Mouse (Mus musculus) hindbrain, embryonic 12.5 days (tissue): Measurements from ENCODE around the gene Clasp2. TPM values are rescaled to one million over a fixed set of nuclear protein-coding genes. Genes with fewer than 3 reads are reported as not detected.
A peak's percentile ranks its signal among the peaks of the same experiment; 100 is the strongest.

Experiments used
- ATAC-seq: fragments of 200-750 bp; cut with Nextera tagmentation; 2 replicates; pipeline ENCODE4 v1.8.0; 2017; ENCODE audit warnings: moderate TSS enrichment; ENCODE audit not compliant: low FRiP score
- H3K27ac ChIP-seq: fragments of 300-500 bp; sonication (generic); 2 replicates; pipeline ENCODE4 v1.5.1; 2016; ENCODE audit warnings: mild to moderate bottlenecking
- H3K27me3 ChIP-seq: fragments of 300-500 bp; sonication (generic); 2 replicates; pipeline ENCODE4 v1.6.1; 2016; ENCODE audit warnings: mild to moderate bottlenecking
- H3K36me3 ChIP-seq: fragments of 300-500 bp; sonication (generic); 2 replicates; pipeline ENCODE4 v1.6.1; 2016; ENCODE audit warnings: mild to moderate bottlenecking
- H3K4me1 ChIP-seq: fragments of 300-500 bp; sonication (generic); 2 replicates; pipeline ENCODE4 v1.6.1; 2016
- H3K4me2 ChIP-seq: fragments of 300-500 bp; sonication (generic); replicated peaks from 2 replicates; pipeline ENCODE4 v1.6.1; 2016; ENCODE audit warnings: mild to moderate bottlenecking
- H3K4me3 ChIP-seq: fragments of 300-500 bp; sonication (generic); 2 replicates; pipeline ENCODE4 v1.5.1; 2016; ENCODE audit warnings: mild to moderate bottlenecking
- H3K9ac ChIP-seq: fragments of 300-500 bp; sonication (generic); 2 replicates; pipeline ENCODE4 v1.6.1; 2016; ENCODE audit warnings: mild to moderate bottlenecking, moderate library complexity
- H3K9me3 ChIP-seq: fragments of 300-500 bp; sonication (generic); replicated peaks from 2 replicates; pipeline ENCODE4 v1.6.1; 2016; ENCODE audit warnings: mild to moderate bottlenecking
- WGBS: fragments of 180-500 bp; shearing (Covaris S2); methylation state at CpG from one replicate; pipeline ENCODE4 v1.1.7; 2016; 5-methylcytosine and 5-hydroxymethylcytosine counted together
- polyA plus RNA-seq: library from polyadenylated mRNA; unstranded; fragments of >200 nt; fragmentation: Nextera tagmentation; extraction: Ambion mirVana; gene quantifications from 2 replicates; pipeline ENCODE4 v1.2.1, GENCODE M21; 2016

The Clasp2 gene
- polyA plus RNA-seq, 1 experiment from 2014 or later: 84.5 TPM

GRCm38 (mm10) chr9:113802734-113803133, 61.5 kb downstream of the Clasp2 start:
- no peak overlapping the region for H3K4me3 ChIP-seq
- WGBS: 58% methylated on average over 3 of the region's 3 CpGs
- H3K36me3 ChIP-seq: no peaks in the 10 kb centered on the region
- no peak overlapping the region for H3K27ac ChIP-seq
- ATAC-seq: no peak
- H3K9me3 ChIP-seq: no peaks in the 10 kb centered on the region
- H3K4me1 ChIP-seq: peaks cover 2% of the 10 kb centered on the region; the same call in 1 of the 2 replicates
- H3K4me2 ChIP-seq: no peak overlapping the region
- H3K9ac ChIP-seq: no peak overlapping the region
- H3K27me3 ChIP-seq: no peaks in the 10 kb centered on the region

GRCm38 (mm10) chr9:113803751-113804150, 62.5 kb downstream of the Clasp2 start:
- Histone ChIP-seq H3K27me3 (no peaks in the 10 kb centered on the region), H3K9ac (no peak overlapping the region), H3K4me1 (peaks cover 2% of the 10 kb centered on the region; the same call in 1 of the 2 replicates), H3K9me3 (no peaks in the 10 kb centered on the region), H3K4me3 (no peak overlapping the region), H3K36me3 (no peaks in the 10 kb centered on the region), H3K4me2 (no peak overlapping the region), H3K27ac (no peak overlapping the region)
- no peak for ATAC-seq
- WGBS: 86% methylated on average over 2 of the region's 2 CpGs

- no peak for ATAC-seq
- Histone ChIP-seq H3K4me3 (no peak overlapping the region), H3K27me3 (no peaks in the 10 kb centered on the region), H3K4me1 (peaks cover 2% of the 10 kb centered on the region; the same call in 1 of the 2 replicates), H3K9ac (no peak overlapping the region), H3K27ac (no peak overlapping the region), H3K4me2 (no peak overlapping the region), H3K36me3 (no peaks in the 10 kb centered on the region), H3K9me3 (no peaks in the 10 kb centered on the region)
- 97% methylated on average over 1 of the region's 1 CpGs for WGBS
Measured at GRCm38 (mm10) chr9:113805359-113805758, 64.1 kb downstream of the Clasp2 start.

GRCm38 (mm10) chr9:113811327-113811726, 70.1 kb downstream of the Clasp2 start:
- Histone ChIP-seq H3K36me3 (no peaks in the 10 kb centered on the region), H3K27me3 (no peaks in the 10 kb centered on the region), H3K9me3 (no peaks in the 10 kb centered on the region), H3K4me2 (peak overlapping the region; percentile 45; the same call in 1 of the 2 replicates), H3K4me1 (peaks cover 12% of the 10 kb centered on the region; the same call in 1 of the 2 replicates), H3K27ac (no peak overlapping the region), H3K9ac (no peak overlapping the region), H3K4me3 (no peak overlapping the region)
- ATAC-seq: no peak
- WGBS: 58% methylated on average over 1 of the region's 1 CpGs

- Histone ChIP-seq H3K27ac (peak overlapping the region; percentile 87), H3K4me3 (peak overlapping the region; percentile 34), H3K9ac (peak overlapping the region; percentile 45; the same call in 1 of the 2 replicates), H3K4me2 (peak overlapping the region; percentile 45), H3K9me3 (no peaks in the 10 kb centered on the region), H3K4me1 (peaks cover 12% of the 10 kb centered on the region; the same call in 1 of the 2 replicates), H3K36me3 (no peaks in the 10 kb centered on the region), H3K27me3 (no peaks in the 10 kb centered on the region)
- WGBS: 39% methylated on average over 9 of the region's 9 CpGs
- peak; percentile 92 for ATAC-seq
Measured at GRCm38 (mm10) chr9:113811957-113812670, 70.8 kb downstream of the Clasp2 start.

- WGBS: 66% methylated on average over 4 of the region's 4 CpGs
- H3K9ac ChIP-seq: peak overlapping the region; percentile 32; the same call in 1 of the 2 replicates
- ATAC-seq: peak; percentile 30; the same call in 1 of the 2 replicates
Measured at GRCm38 (mm10) chr9:113812671-113813001, 71.4 kb downstream of the Clasp2 start.

GRCm38 (mm10) chr9:113813086-113813485, 71.8 kb downstream of the Clasp2 start:
- Histone ChIP-seq H3K27me3 (no peaks in the 10 kb centered on the region), H3K27ac (0 out of 2 replicates have a peak overlapping the region, but pooled peaks have one; percentile 30), H3K9ac (peak overlapping the region; percentile 61), H3K4me3 (peak overlapping the region; percentile 28), H3K4me1 (peaks cover 12% of the 10 kb centered on the region; the same call in 1 of the 2 replicates), H3K36me3 (no peaks in the 10 kb centered on the region), H3K4me2 (peak overlapping the region; percentile 46), H3K9me3 (no peaks in the 10 kb centered on the region)
- no peak for ATAC-seq
- 83% methylated on average over 5 of the region's 5 CpGs for WGBS

More at GRCm38 (mm10) chr9:113812671-113813001, 71.4 kb downstream of the Clasp2 start:
- Histone ChIP-seq H3K4me2 (peak overlapping the region; percentile 45), H3K27me3 (no peaks in the 10 kb centered on the region), H3K4me3 (peak overlapping the region; percentile 34), H3K9me3 (no peaks in the 10 kb centered on the region), H3K4me1 (peaks cover 12% of the 10 kb centered on the region; the same call in 1 of the 2 replicates), H3K27ac (peak overlapping the region; percentile 66; the same call in 1 of the 2 replicates), H3K36me3 (no peaks in the 10 kb centered on the region)

- no peak for ATAC-seq
- Histone ChIP-seq H3K4me2 (no peak overlapping the region), H3K9ac (no peak overlapping the region), H3K27me3 (no peaks in the 10 kb centered on the region), H3K4me1 (peaks cover 12% of the 10 kb centered on the region; the same call in 1 of the 2 replicates), H3K36me3 (0 out of 2 replicates have a peak, but pooled peaks cover 2% of the 10 kb centered on the region), H3K4me3 (no peak overlapping the region), H3K9me3 (no peaks in the 10 kb centered on the region), H3K27ac (no peak overlapping the region)
- WGBS: 80% methylated on average over 2 of the region's 2 CpGs
Measured at GRCm38 (mm10) chr9:113815836-113816235, 74.6 kb downstream of the Clasp2 start.

GRCm38 (mm10) chr9:113822150-113822549, 80.9 kb downstream of the Clasp2 start:
- Histone ChIP-seq H3K4me1 (no peaks in the 10 kb centered on the region), H3K4me2 (no peak overlapping the region), H3K27ac (no peak overlapping the region), H3K9me3 (no peaks in the 10 kb centered on the region), H3K4me3 (no peak overlapping the region), H3K9ac (no peak overlapping the region), H3K27me3 (no peaks in the 10 kb centered on the region), H3K36me3 (0 out of 2 replicates have a peak, but pooled peaks cover 2% of the 10 kb centered on the region)
- ATAC-seq: no peak
- WGBS: 81% methylated on average over 1 of the region's 1 CpGs

GRCm38 (mm10) chr9:113828719-113829118, 87.4 kb downstream of the Clasp2 start:
- WGBS: 43% methylated on average over 9 of the region's 9 CpGs
- ATAC-seq: no peak
- H3K9ac ChIP-seq: no peak overlapping the region

GRCm38 (mm10) chr9:113830219-113830618, 88.9 kb downstream of the Clasp2 start:
- H3K9ac ChIP-seq: no peak overlapping the region
- no peaks in the 10 kb centered on the region for H3K36me3 ChIP-seq
- H3K4me3 ChIP-seq: no peak overlapping the region
- H3K9me3 ChIP-seq: no peaks in the 10 kb centered on the region
- no peak overlapping the region for H3K27ac ChIP-seq
- no peak overlapping the region for H3K4me2 ChIP-seq
- 79% methylated on average over 3 of the region's 3 CpGs for WGBS
- H3K27me3 ChIP-seq: no peaks in the 10 kb centered on the region
- peaks cover 12% of the 10 kb centered on the region for H3K4me1 ChIP-seq
- no peak for ATAC-seq

More at GRCm38 (mm10) chr9:113828719-113829118, 87.4 kb downstream of the Clasp2 start:
- Histone ChIP-seq H3K9me3 (no peaks in the 10 kb centered on the region), H3K4me2 (no peak overlapping the region), H3K27me3 (no peaks in the 10 kb centered on the region), H3K4me3 (no peak overlapping the region), H3K27ac (no peak overlapping the region), H3K4me1 (peaks cover 12% of the 10 kb centered on the region), H3K36me3 (no peaks in the 10 kb centered on the region)

- 90% methylated on average over 7 of the region's 7 CpGs for WGBS
- H3K4me1 ChIP-seq: peaks cover 8% of the 10 kb centered on the region
Measured at GRCm38 (mm10) chr9:113833481-113833880, 92.2 kb downstream of the Clasp2 start.

More at GRCm38 (mm10) chr9:113833481-113833880, 92.2 kb downstream of the Clasp2 start:
- Histone ChIP-seq H3K27ac (no peak overlapping the region), H3K4me2 (no peak overlapping the region), H3K4me3 (no peak overlapping the region), H3K36me3 (0 out of 2 replicates have a peak, but pooled peaks cover 3% of the 10 kb centered on the region), H3K9ac (no peak overlapping the region), H3K27me3 (no peaks in the 10 kb centered on the region), H3K9me3 (no peaks in the 10 kb centered on the region)
- no peak for ATAC-seq
